In the genomic region with DNA sequence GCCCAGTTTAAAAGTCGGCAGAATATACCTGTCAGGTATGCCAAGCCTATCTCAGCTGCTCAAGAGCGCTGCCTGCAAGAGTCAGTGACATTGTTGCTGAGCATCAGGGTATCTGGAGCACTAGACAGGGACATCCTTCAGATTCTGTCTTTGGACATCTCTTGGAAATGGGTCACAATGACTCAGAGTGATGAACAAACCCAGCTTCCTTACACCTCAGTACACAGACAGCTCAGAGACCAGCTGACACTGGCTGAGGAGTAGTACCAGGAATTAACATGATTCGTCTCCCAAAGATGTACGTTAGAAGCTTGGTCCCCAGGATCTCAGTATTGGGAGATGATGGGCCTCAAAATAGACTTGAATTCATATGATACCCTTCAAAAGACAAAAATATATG, we compare ENCODE assay signal across 13 mouse cellular contexts.
"Had no signal": no experiment of that assay in that cellular context is flagged by ENCODE, and none has a peak within 500 bp of the region (broad histone marks: within the 10 kb centered on the region; RNA-seq: fewer than 3 reads in every experiment).

No protein-coding gene starts in this region.

- H3K27ac ChIP-seq: left cerebral cortex, adult 2 months; limb, embryonic 10.5 days; liver, embryonic 12.5 days had no signal

- H3K4me2 ChIP-seq: liver, embryonic 12.5 days; lung, embryonic 14.5 days; midbrain, embryonic 11.5 days had no signal

- H3K9me3 ChIP-seq: limb, embryonic 10.5 days; liver, embryonic 12.5 days; megakaryocyte, embryonic 14.5 days had no signal

- H3K36me3 ChIP-seq: limb, embryonic 10.5 days; liver, embryonic 12.5 days had no signal

- H3K27me3 ChIP-seq: liver, embryonic 12.5 days had no signal

- H3K4me1 ChIP-seq: limb, embryonic 10.5 days; liver, embryonic 12.5 days; megakaryocyte, embryonic 14.5 days had no signal

- H3K4me3 ChIP-seq: left cerebral cortex, adult 2 months; limb, embryonic 10.5 days; liver, embryonic 12.5 days; megakaryocyte, embryonic 14.5 days had no signal

- ATAC-seq: liver, embryonic 12.5 days; midbrain, embryonic 16.5 days had no signal

- H3K9ac ChIP-seq: liver, embryonic 12.5 days; lung, embryonic 14.5 days had no signal

- DNase-seq: kidney, postnatal 25 days; lung, embryonic 14.5 days; lung, postnatal 10 days; lung, postnatal 4 days; right cerebral cortex, postnatal 14 days; thymus, adult 18-20 months; thymus, postnatal 14 days had no signal
